Mouse (Mus musculus): Measurements from ENCODE around the gene Ola1. TPM values are rescaled to one million over a fixed set of nuclear protein-coding genes. Genes with fewer than 3 reads are reported as not detected.

Gene Ola1
- polyA plus RNA-seq, 1 experiment from 2014 or later, result 70.5 TPM

- no peaks in the 10 kb centered on the region for H3K9me3 ChIP-seq (replicated peaks; ENCODE audit: control insufficient read depth, low read length)
- no peak overlapping the region for H3K9ac ChIP-seq (ENCODE audit: low read depth, low read length)
- H3K4me2 ChIP-seq, result no peak overlapping the region
- H3K4me1 ChIP-seq (ENCODE audit: control insufficient read depth, insufficient read depth, low read length), result no peaks in the 10 kb centered on the region
- H3K27me3 ChIP-seq (ENCODE audit: control insufficient read depth, insufficient read depth, low read length), result no peaks in the 10 kb centered on the region
- no peaks in the 10 kb centered on the region for H3K36me3 ChIP-seq (ENCODE audit: control insufficient read depth, insufficient read depth, low read length)
- no peak overlapping the region for H3K4me3 ChIP-seq (ENCODE audit: low read depth, low read length)
- WGBS (ENCODE audit: insufficient replicate concordance), result 96% methylated on average over 2 of the region's 2 CpGs
- ATAC-seq (replicated peaks; ENCODE audit: insufficient number of reproducible peaks, low FRiP score, low TSS enrichment), result no peak
- no peak overlapping the region for H3K27ac ChIP-seq (ENCODE audit: low read depth, low read length)
These were observed 85.8 kb downstream of the Ola1 start for GRCm38 (mm10) chr2:73132897-73133296.

GRCm38 (mm10) chr2:73127686-73128085 lies 91.0 kb downstream of the Ola1 start:
- H3K9ac ChIP-seq (ENCODE audit: low read depth, low read length), result no peak overlapping the region
- H3K27me3 ChIP-seq (ENCODE audit: control insufficient read depth, insufficient read depth, low read length), result no peaks in the 10 kb centered on the region
- H3K4me3 ChIP-seq (ENCODE audit: low read depth, low read length), result no peak overlapping the region
- H3K4me2 ChIP-seq, result no peak overlapping the region
- H3K4me1 ChIP-seq (ENCODE audit: control insufficient read depth, insufficient read depth, low read length), result no peaks in the 10 kb centered on the region
- H3K9me3 ChIP-seq (replicated peaks; ENCODE audit: control insufficient read depth, low read length), result no peaks in the 10 kb centered on the region
- 73% methylated on average over 1 of the region's 1 CpGs for WGBS (ENCODE audit: insufficient replicate concordance)
- no peaks in the 10 kb centered on the region for H3K36me3 ChIP-seq (ENCODE audit: control insufficient read depth, insufficient read depth, low read length)
- no peak overlapping the region for H3K27ac ChIP-seq (ENCODE audit: low read depth, low read length)
- ATAC-seq (replicated peaks; ENCODE audit: insufficient number of reproducible peaks, low FRiP score, low TSS enrichment), result no peak

DNA sequence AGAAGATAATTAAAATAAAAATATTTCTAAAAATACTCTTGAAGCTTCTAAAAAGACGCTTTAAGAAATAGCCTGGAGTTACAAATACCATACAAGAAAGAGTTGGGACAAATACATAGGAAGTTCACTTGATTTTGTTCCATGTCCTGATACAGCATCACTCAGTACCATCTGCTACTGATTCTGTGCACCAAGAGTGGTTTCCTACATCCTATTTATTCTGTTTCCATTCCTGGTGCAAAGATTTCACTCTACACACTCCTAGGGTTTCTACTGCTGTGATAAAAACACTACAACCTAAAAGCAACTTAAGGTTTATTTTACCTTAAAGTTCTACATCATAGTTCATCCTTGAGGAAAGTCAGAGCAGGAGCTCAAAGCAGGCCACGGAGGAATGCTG lies 99.9 kb downstream of the Ola1 start:
- H3K27me3 ChIP-seq (ENCODE audit: control insufficient read depth, insufficient read depth, low read length), result no peaks in the 10 kb centered on the region
- no peak for ATAC-seq (replicated peaks; ENCODE audit: insufficient number of reproducible peaks, low FRiP score, low TSS enrichment)
- H3K4me3 ChIP-seq (ENCODE audit: low read depth, low read length), result no peak overlapping the region
- H3K4me2 ChIP-seq, result no peak overlapping the region
- H3K27ac ChIP-seq (ENCODE audit: low read depth, low read length), result no peak overlapping the region
- no peaks in the 10 kb centered on the region for H3K36me3 ChIP-seq (ENCODE audit: control insufficient read depth, insufficient read depth, low read length)
- WGBS (ENCODE audit: insufficient replicate concordance), result 76% methylated on average over 2 of the region's 2 CpGs
- H3K9me3 ChIP-seq (replicated peaks; ENCODE audit: control insufficient read depth, low read length), result no peaks in the 10 kb centered on the region
- no peak overlapping the region for H3K9ac ChIP-seq (ENCODE audit: low read depth, low read length)
- no peaks in the 10 kb centered on the region for H3K4me1 ChIP-seq (ENCODE audit: control insufficient read depth, insufficient read depth, low read length)

GRCm38 (mm10) chr2:73107089-73107488 lies 111.6 kb downstream of the Ola1 start:
- Histone ChIP-seq H3K4me3 (ENCODE audit: low read depth, low read length) (no peak overlapping the region), H3K9me3 (replicated peaks; ENCODE audit: control insufficient read depth, low read length) (no peaks in the 10 kb centered on the region)
- WGBS (ENCODE audit: insufficient replicate concordance), result 80% methylated on average over 5 of the region's 5 CpGs

DNA sequence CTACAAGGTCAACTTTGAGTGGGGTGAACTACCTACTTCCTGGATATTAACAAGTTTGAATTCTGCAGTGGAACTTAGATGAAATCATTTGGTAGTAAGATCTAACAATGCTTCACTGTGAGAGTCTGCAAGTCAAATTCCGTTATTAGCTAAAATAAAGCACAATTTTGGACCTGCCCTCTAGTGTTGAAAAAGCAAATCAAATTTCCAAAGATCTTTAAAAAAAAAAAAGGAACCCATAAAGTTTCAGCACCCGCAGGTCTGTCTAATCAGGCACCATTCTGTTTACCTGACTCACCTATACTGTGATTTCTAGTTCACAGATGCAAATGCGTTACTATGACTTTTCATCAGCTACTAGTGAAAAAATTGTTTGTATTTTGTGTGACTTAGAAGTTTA lies 122.2 kb downstream of the Ola1 start:
- H3K9ac ChIP-seq (ENCODE audit: low read depth, low read length), result no peak overlapping the region
- H3K4me1 ChIP-seq (ENCODE audit: control insufficient read depth, insufficient read depth, low read length), result no peaks in the 10 kb centered on the region
- H3K27me3 ChIP-seq (ENCODE audit: control insufficient read depth, insufficient read depth, low read length), result no peaks in the 10 kb centered on the region
- 83% methylated on average over 3 of the region's 3 CpGs for WGBS (ENCODE audit: insufficient replicate concordance)
- H3K36me3 ChIP-seq (ENCODE audit: control insufficient read depth, insufficient read depth, low read length), result no peaks in the 10 kb centered on the region
- H3K4me2 ChIP-seq, result no peak overlapping the region
- no peak overlapping the region for H3K4me3 ChIP-seq (ENCODE audit: low read depth, low read length)
- ATAC-seq (replicated peaks; ENCODE audit: insufficient number of reproducible peaks, low FRiP score, low TSS enrichment), result no peak
- H3K27ac ChIP-seq (ENCODE audit: low read depth, low read length), result no peak overlapping the region
- no peaks in the 10 kb centered on the region for H3K9me3 ChIP-seq (replicated peaks; ENCODE audit: control insufficient read depth, low read length)

More at GRCm38 (mm10) chr2:73107089-73107488, 111.6 kb downstream of the Ola1 start:
- Histone ChIP-seq H3K9ac (ENCODE audit: low read depth, low read length) (no peak overlapping the region), H3K36me3 (ENCODE audit: control insufficient read depth, insufficient read depth, low read length) (no peaks in the 10 kb centered on the region), H3K27ac (ENCODE audit: low read depth, low read length) (no peak overlapping the region), H3K27me3 (ENCODE audit: control insufficient read depth, insufficient read depth, low read length) (no peaks in the 10 kb centered on the region), H3K4me1 (ENCODE audit: control insufficient read depth, insufficient read depth, low read length) (no peaks in the 10 kb centered on the region), H3K4me2 (no peak overlapping the region)
- no peak for ATAC-seq (replicated peaks; ENCODE audit: insufficient number of reproducible peaks, low FRiP score, low TSS enrichment)

DNA sequence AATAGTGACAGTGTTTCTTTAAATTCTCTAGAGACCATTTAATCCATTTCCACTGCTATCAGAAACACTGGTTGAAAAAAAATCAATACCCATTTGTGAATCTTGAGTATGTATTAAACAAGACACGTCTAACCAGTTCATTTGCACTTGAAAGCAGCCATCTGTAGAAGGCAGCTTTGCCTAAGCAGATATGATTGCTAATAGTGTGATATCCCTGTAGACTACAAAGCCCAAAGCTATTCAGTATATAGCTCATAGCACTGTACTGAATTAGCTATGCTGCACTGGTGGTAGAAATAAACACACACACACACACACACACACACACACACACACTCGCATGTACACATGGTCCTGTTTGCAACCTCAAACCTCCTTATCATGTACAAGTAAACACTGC lies 123.4 kb downstream of the Ola1 start:
- no peak for ATAC-seq (replicated peaks; ENCODE audit: insufficient number of reproducible peaks, low FRiP score, low TSS enrichment)
- H3K27me3 ChIP-seq (ENCODE audit: control insufficient read depth, insufficient read depth, low read length), result no peaks in the 10 kb centered on the region
- H3K4me1 ChIP-seq (ENCODE audit: control insufficient read depth, insufficient read depth, low read length), result no peaks in the 10 kb centered on the region
- no peak overlapping the region for H3K4me3 ChIP-seq (ENCODE audit: low read depth, low read length)
- no peaks in the 10 kb centered on the region for H3K9me3 ChIP-seq (replicated peaks; ENCODE audit: control insufficient read depth, low read length)
- H3K36me3 ChIP-seq (ENCODE audit: control insufficient read depth, insufficient read depth, low read length), result no peaks in the 10 kb centered on the region
- 79% methylated on average over 2 of the region's 2 CpGs for WGBS (ENCODE audit: insufficient replicate concordance)
- no peak overlapping the region for H3K4me2 ChIP-seq
- H3K9ac ChIP-seq (ENCODE audit: low read depth, low read length), result no peak overlapping the region
- no peak overlapping the region for H3K27ac ChIP-seq (ENCODE audit: low read depth, low read length)

DNA sequence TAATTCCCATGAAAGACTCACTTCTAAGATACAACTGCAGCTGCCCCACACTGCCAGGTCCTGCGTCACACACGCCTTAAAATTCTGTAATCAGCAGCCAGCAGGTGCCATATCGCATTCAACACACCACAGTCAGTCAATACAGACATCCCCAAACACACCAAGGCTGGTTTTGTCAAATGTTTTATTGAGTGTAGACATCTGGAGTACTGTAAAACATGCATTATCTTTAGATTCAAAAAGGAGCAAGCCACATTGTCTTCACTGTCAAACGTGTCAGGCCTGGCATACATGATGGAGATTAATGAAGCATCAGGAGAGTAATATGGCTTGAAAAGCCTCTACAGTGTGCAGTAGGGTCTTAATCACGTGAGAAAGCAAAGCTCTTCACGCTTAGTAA lies 125.7 kb downstream of the Ola1 start:
- no peaks in the 10 kb centered on the region; the same call in 1 of the 2 replicates for H3K4me1 ChIP-seq (ENCODE audit: control insufficient read depth, insufficient read depth, low read length)
- no peaks in the 10 kb centered on the region for H3K27me3 ChIP-seq (ENCODE audit: control insufficient read depth, insufficient read depth, low read length)
- no peak overlapping the region for H3K27ac ChIP-seq (ENCODE audit: low read depth, low read length)
- no peak overlapping the region for H3K4me3 ChIP-seq (ENCODE audit: low read depth, low read length)
- ATAC-seq (replicated peaks; ENCODE audit: insufficient number of reproducible peaks, low FRiP score, low TSS enrichment), result no peak
- no peak overlapping the region for H3K4me2 ChIP-seq
- 77% methylated on average over 6 of the region's 6 CpGs for WGBS (ENCODE audit: insufficient replicate concordance)
- H3K9ac ChIP-seq (ENCODE audit: low read depth, low read length), result no peak overlapping the region
- no peaks in the 10 kb centered on the region for H3K9me3 ChIP-seq (replicated peaks; ENCODE audit: control insufficient read depth, low read length)
- H3K36me3 ChIP-seq (ENCODE audit: control insufficient read depth, insufficient read depth, low read length), result no peaks in the 10 kb centered on the region

GRCm38 (mm10) chr2:73091302-73091701 lies 127.4 kb downstream of the Ola1 start:
- no peak for ATAC-seq (replicated peaks; ENCODE audit: insufficient number of reproducible peaks, low FRiP score, low TSS enrichment)
- Histone ChIP-seq H3K4me1 (ENCODE audit: control insufficient read depth, insufficient read depth, low read length) (no peaks in the 10 kb centered on the region; the same call in 1 of the 2 replicates), H3K4me2 (no peak overlapping the region), H3K27ac (ENCODE audit: low read depth, low read length) (no peak overlapping the region), H3K36me3 (ENCODE audit: control insufficient read depth, insufficient read depth, low read length) (no peaks in the 10 kb centered on the region), H3K4me3 (ENCODE audit: low read depth, low read length) (no peak overlapping the region), H3K27me3 (ENCODE audit: control insufficient read depth, insufficient read depth, low read length) (no peaks in the 10 kb centered on the region), H3K9me3 (replicated peaks; ENCODE audit: control insufficient read depth, low read length) (no peaks in the 10 kb centered on the region), H3K9ac (ENCODE audit: low read depth, low read length) (no peak overlapping the region)
- WGBS (ENCODE audit: insufficient replicate concordance), result 90% methylated on average over 8 of the region's 8 CpGs

DNA sequence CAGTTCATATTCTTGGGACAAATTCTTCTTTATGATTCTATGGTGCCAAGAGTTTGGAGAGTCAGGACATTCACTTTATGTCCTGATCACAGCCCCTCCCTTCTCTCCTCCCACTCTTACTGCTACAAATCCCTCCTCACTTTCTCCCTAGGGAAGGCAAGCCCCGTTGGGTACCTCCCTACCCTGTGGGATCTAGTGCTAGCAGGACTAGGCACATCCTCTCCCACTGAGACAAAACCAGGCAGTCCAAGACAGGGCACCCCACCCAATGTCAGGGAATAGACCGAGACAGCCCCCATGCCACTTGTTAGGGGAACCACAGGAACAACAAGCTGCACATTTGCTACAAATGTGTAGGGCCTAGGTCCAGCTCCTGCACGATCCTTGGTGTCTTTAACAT lies 131.1 kb downstream of the Ola1 start:
- H3K27ac ChIP-seq (ENCODE audit: low read depth, low read length), result no peak overlapping the region
- H3K4me2 ChIP-seq, result no peak overlapping the region
- no peaks in the 10 kb centered on the region for H3K9me3 ChIP-seq (replicated peaks; ENCODE audit: control insufficient read depth, low read length)
- no peak overlapping the region for H3K4me3 ChIP-seq (ENCODE audit: low read depth, low read length)
- H3K27me3 ChIP-seq (ENCODE audit: control insufficient read depth, insufficient read depth, low read length), result no peaks in the 10 kb centered on the region
- 61% methylated on average over 3 of the region's 3 CpGs for WGBS (ENCODE audit: insufficient replicate concordance)
- ATAC-seq (replicated peaks; ENCODE audit: insufficient number of reproducible peaks, low FRiP score, low TSS enrichment), result no peak
- peaks cover 5% of the 10 kb centered on the region for H3K4me1 ChIP-seq (ENCODE audit: control insufficient read depth, insufficient read depth, low read length)
- H3K36me3 ChIP-seq (ENCODE audit: control insufficient read depth, insufficient read depth, low read length), result no peaks in the 10 kb centered on the region
- H3K9ac ChIP-seq (ENCODE audit: low read depth, low read length), result no peak overlapping the region
